Mouse (Mus musculus) heart, adult 2 months (tissue): ENCODE results near the gene Asic1. TPM values are rescaled to one million over a fixed set of nuclear protein-coding genes. Genes with fewer than 3 reads are reported as not detected.

ENCODE experiments used
- DNase-seq, 2 experiments: peaks; one replicate each; pipeline ENCODE4 v3.0.0; 2021
- H3K27ac ChIP-seq: fragments of 200-600 bp; 2 replicates; pipeline ENCODE4 v1.8.1; 2022
- H3K27me3 ChIP-seq: fragments of 200-500 bp; 2 replicates; pipeline ENCODE4 v1.6.1; 2012; ENCODE audit warnings: mild to moderate bottlenecking, low read length, inconsistent platforms, mixed read lengths; ENCODE audit not compliant: control insufficient read depth, insufficient read depth
- H3K36me3 ChIP-seq: fragments of 200-500 bp; 2 replicates; pipeline ENCODE4 v1.6.1; 2012; ENCODE audit warnings: low read length, inconsistent platforms; ENCODE audit not compliant: control insufficient read depth, insufficient read depth
- H3K4me1 ChIP-seq: fragments of 200-500 bp; 2 replicates; pipeline ENCODE4 v1.6.1; 2011; ENCODE audit warnings: low read length; ENCODE audit not compliant: control insufficient read depth, insufficient read depth
- H3K4me3 ChIP-seq: fragments of 200-600 bp; 2 replicates; pipeline ENCODE4 v1.8.1; 2022
- H3K79me2 ChIP-seq: fragments of 200-500 bp; replicated peaks from 2 replicates; pipeline ENCODE4 v1.6.1; 2012; ENCODE audit warnings: mild to moderate bottlenecking, inconsistent platforms, low read length, moderate library complexity, mixed read lengths; ENCODE audit not compliant: control insufficient read depth, insufficient read depth
- H3K9ac ChIP-seq: fragments of 200-500 bp; 2 replicates; pipeline ENCODE4 v1.6.1; 2012; ENCODE audit warnings: low read depth, mild to moderate bottlenecking, control low read depth, inconsistent platforms, low read length, mixed read lengths
- CTCF ChIP-seq: fragments of 200-600 bp; IDR thresholded peaks from 2 replicates; pipeline ENCODE4 v1.8.1; 2022; ENCODE audit warnings: antibody characterized with exemption, mild to moderate bottlenecking, moderate library complexity
- EP300 ChIP-seq: fragments of 200-500 bp; IDR thresholded peaks from 2 replicates; pipeline ENCODE4 v1.6.1; 2011; ENCODE audit warnings: low read depth, low read length, control low read depth; ENCODE audit not compliant: insufficient read depth
- POLR2A ChIP-seq: fragments of 200-500 bp; IDR thresholded peaks from 2 replicates; pipeline ENCODE4 v1.6.1; 2011; ENCODE audit warnings: mild to moderate bottlenecking, low read depth, low read length, control low read depth; ENCODE audit not compliant: insufficient read depth
- WGBS: fragments of 180-500 bp; shearing (Covaris S2); methylation state at CpG from one replicate; pipeline ENCODE4 v1.1.7; 2018; 5-methylcytosine and 5-hydroxymethylcytosine counted together
- intact Hi-C: fragments of 180-260 bp; cut with DNase I; formaldehyde crosslinking; loops from one replicate; pipeline ENCODE4 v1.15.1; 2025
- polyA plus RNA-seq: library from polyadenylated mRNA; depleted of rRNA; stranded (reverse); fragments of >200 nt; gene quantifications from 2 replicates; pipeline ENCODE4 v1.2.3, GENCODE M21; 2012
- total RNA-seq, 2 experiments: library from RNA; stranded (reverse); gene quantifications; 2 replicates each; pipeline ENCODE4 v1.2.3; 2021

The Asic1 gene
- total and polyA plus RNA-seq, 3 experiments = 0.42 to 1.3 (median 0.50) TPM

- DNase-seq = peak; percentile 62 to 68
- 57% methylated on average over 11 of the region's 11 CpGs for WGBS
- no peaks in the 10 kb centered on the region for H3K79me2 ChIP-seq
- peak within 1 kb of the TSS; percentile 51 for H3K9ac ChIP-seq
- H3K4me3 ChIP-seq = peak within 1 kb of the TSS; percentile 36
- peaks cover 4% of the 10 kb centered on the region for H3K4me1 ChIP-seq
- intact Hi-C loops = no loop called here
- H3K27me3 ChIP-seq = no peaks in the 10 kb centered on the region
- H3K27ac ChIP-seq = peak within 1 kb of the TSS; percentile 99
- H3K36me3 ChIP-seq = peaks cover 5% of the 10 kb centered on the region
- TF ChIP-seq CTCF (peak; percentile 94), POLR2A (no peak), EP300 (no peak)
Measured at GRCm38 (mm10) chr15:99705440-99706048, 35.4 kb downstream of the Asic1 start, which contains the start of gene Gm17349. Gene Gm17349, minus strand, starts transcription at chr15:99705490.

DNA sequence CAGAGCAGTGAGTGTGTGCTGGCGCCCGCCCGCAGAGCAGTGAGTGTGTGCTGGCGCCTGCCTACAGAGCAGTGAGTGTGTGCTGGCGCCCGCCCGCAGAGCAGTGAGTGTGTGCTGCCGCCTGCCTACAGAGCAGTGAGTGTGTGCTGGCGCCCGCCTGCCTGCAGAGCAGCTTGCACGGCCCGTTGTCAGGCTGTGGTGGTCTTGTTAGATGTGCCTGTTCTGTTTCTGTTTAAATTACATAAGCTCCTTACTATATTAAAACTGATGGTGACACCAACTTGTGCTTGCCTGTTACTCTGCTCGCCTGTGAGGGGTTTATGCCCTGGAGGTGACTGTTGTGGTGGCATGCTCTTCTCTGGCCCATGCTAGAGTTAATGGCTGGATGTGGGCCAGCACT, 38.0 kb downstream of the Asic1 start:
- 93% methylated on average over 13 of the region's 13 CpGs for WGBS
- DNase-seq = no peak
- Histone ChIP-seq H3K9ac (no peak overlapping the region), H3K27ac (no peak overlapping the region), H3K4me1 (peaks cover 2% of the 10 kb centered on the region; the same call in 1 of the 2 replicates), H3K27me3 (no peaks in the 10 kb centered on the region), H3K4me3 (no peak overlapping the region), H3K36me3 (peaks cover 5% of the 10 kb centered on the region), H3K79me2 (no peaks in the 10 kb centered on the region)
- TF ChIP-seq POLR2A (no peak), EP300 (no peak), CTCF (no peak)
- intact Hi-C loops = no loop called here

GRCm38 (mm10) chr15:99710221-99711190, 40.3 kb downstream of the Asic1 start:
- no peaks in the 10 kb centered on the region for H3K79me2 ChIP-seq
- no peak for DNase-seq
- no peak overlapping the region for H3K27ac ChIP-seq
- intact Hi-C loops = loop anchor here (5.0 kb wide), 1 partner anchor 197 kb away; no protein-coding TSS in a partner anchor
- H3K36me3 ChIP-seq = peaks cover 5% of the 10 kb centered on the region
- H3K9ac ChIP-seq = no peak overlapping the region
- H3K4me1 ChIP-seq = peaks cover 1% of the 10 kb centered on the region; the same call in 1 of the 2 replicates
- H3K4me3 ChIP-seq = no peak overlapping the region
- WGBS = 81% methylated on average over 10 of the region's 10 CpGs
- TF ChIP-seq EP300 (no peak), CTCF (no peak), POLR2A (no peak)
- H3K27me3 ChIP-seq = no peaks in the 10 kb centered on the region

DNA sequence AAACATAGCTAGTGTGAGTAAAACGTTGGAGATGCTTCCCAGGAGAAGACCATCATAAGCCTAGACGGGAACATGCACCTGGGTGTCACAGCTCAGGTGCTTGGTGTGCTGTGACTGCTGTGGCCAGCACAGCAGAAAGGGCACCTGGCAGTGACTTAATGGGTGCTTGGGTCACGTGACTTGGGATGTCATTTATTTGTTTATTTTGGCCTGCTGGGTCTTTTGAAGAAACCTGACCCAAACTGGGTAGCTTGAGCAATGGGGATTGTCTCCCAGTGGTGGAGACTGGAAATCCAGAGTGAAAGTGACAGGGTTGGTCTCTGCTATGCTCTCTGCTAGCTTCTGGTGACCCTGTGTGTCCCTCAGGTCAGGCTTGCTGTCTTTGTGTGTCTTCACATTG, 41.3 kb downstream of the Asic1 start:
- Histone ChIP-seq H3K4me1 (peaks cover 5% of the 10 kb centered on the region), H3K36me3 (no peaks in the 10 kb centered on the region), H3K4me3 (no peak overlapping the region), H3K9ac (no peak overlapping the region), H3K79me2 (no peaks in the 10 kb centered on the region), H3K27me3 (no peaks in the 10 kb centered on the region), H3K27ac (no peak overlapping the region)
- TF ChIP-seq POLR2A (no peak), CTCF (no peak), EP300 (no peak)
- no peak for DNase-seq
- WGBS = 72% methylated on average over 3 of the region's 3 CpGs
- intact Hi-C loops = loop anchor here (5.0 kb wide), 1 partner anchor 196 kb away; no protein-coding TSS in a partner anchor

DNA sequence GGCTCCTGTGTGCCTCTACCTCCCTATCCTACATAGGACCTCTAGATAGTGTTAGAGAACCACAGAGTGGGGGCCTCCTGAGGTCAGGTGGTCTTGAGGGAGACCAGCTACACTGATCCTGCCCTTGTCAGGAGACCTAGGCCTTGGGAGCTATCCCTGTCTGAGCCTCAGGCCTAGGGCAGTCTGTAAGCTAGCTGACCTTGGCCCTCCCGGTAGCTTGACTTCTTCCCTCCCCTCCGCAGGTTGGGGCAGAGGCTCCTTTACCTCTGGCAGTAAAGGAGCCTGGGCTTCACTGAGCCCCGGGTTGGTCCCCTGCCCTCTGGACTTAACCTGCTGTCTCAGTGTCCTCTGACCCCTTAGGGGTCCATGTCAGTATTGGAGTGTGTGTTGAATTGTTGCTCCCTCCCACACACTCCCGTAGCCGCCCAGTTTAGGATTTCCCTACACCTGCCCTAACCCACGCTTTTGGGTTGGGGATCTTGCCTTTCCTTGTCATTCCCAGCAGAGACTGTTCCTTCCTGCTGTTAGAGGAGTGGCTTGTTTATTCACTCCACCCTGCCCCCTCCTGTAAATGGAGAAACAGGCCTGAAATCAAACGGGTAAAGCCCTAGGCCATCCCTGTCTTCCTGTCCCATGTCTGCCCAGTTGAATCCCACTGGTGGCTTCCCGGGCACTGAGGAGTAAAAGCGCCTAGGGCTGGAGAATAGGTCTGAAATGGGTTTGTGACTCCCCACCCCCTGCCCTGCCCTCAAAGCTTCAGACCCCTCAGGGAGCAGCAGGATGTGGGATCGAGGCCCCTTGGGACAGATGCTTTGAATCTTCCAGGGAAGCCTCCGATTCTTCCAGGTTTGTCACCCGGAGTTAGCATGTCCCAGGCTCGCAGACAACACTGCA, 42.7 kb downstream of the Asic1 start:
- Histone ChIP-seq H3K9ac (no peak overlapping the region), H3K27me3 (no peaks in the 10 kb centered on the region), H3K79me2 (no peaks in the 10 kb centered on the region), H3K4me1 (peaks cover 6% of the 10 kb centered on the region), H3K36me3 (no peaks in the 10 kb centered on the region), H3K27ac (no peak overlapping the region; the same call in 1 of the 2 replicates), H3K4me3 (no peak overlapping the region)
- TF ChIP-seq EP300 (no peak), POLR2A (no peak), CTCF (no peak)
- WGBS = 59% methylated on average over 13 of the region's 13 CpGs
- DNase-seq = no peak
- intact Hi-C loops = loop anchor here (5.0 kb wide), 1 partner anchor 194 kb away; no protein-coding TSS in a partner anchor
